Mouse (Mus musculus) NIH3T3 (cell line): Measurements from ENCODE around the gene Sash3.
A peak's percentile ranks its signal among the peaks of the same experiment; 100 is the strongest.

Experiments
- DNase-seq: peaks from one replicate; pipeline ENCODE4 v3.0.0-alpha.2; 2012; ENCODE audit warnings: low read depth

Sash3 gene

GRCm38 (mm10) chrX:48141481-48141880, 4.8 kb upstream of the Sash3 start:
- DNase-seq, result no peak

GRCm38 (mm10) chrX:48143415-48144335, 2.6 kb upstream of the Sash3 start:
- no peak for DNase-seq

- DNase-seq, result no peak
Observed at GRCm38 (mm10) chrX:48147226-48147625, 990 bp downstream of the Sash3 start.

GRCm38 (mm10) chrX:48147741-48148186, 1.5 kb downstream of the Sash3 start:
- DNase-seq, result no peak

- DNase-seq, result no peak
Observed at GRCm38 (mm10) chrX:48152106-48152505, 5.9 kb downstream of the Sash3 start.

- no peak for DNase-seq
Observed at GRCm38 (mm10) chrX:48153414-48153813, 7.2 kb downstream of the Sash3 start.

- no peak for DNase-seq
Observed at GRCm38 (mm10) chrX:48153949-48154348, 7.7 kb downstream of the Sash3 start.

GRCm38 (mm10) chrX:48155489-48155888, 9.3 kb downstream of the Sash3 start:
- no peak for DNase-seq

GRCm38 (mm10) chrX:48157396-48157795, 11.2 kb downstream of the Sash3 start:
- no peak for DNase-seq

- peak; percentile 5 for DNase-seq
Observed at GRCm38 (mm10) chrX:48158229-48158919, 12.1 kb downstream of the Sash3 start.

- DNase-seq, result no peak
Observed at GRCm38 (mm10) chrX:48169892-48170291, 23.7 kb downstream of the Sash3 start.

- no peak for DNase-seq
Observed at GRCm38 (mm10) chrX:48170368-48170767, 24.1 kb downstream of the Sash3 start.

GRCm38 (mm10) chrX:48181844-48182243, 35.6 kb downstream of the Sash3 start:
- no peak for DNase-seq

GRCm38 (mm10) chrX:48184703-48185102, 38.5 kb downstream of the Sash3 start:
- no peak for DNase-seq

GRCm38 (mm10) chrX:48191261-48191660, 45.0 kb downstream of the Sash3 start:
- no peak for DNase-seq

GRCm38 (mm10) chrX:48193235-48194152, 47.3 kb downstream of the Sash3 start:
- DNase-seq, result no peak

GRCm38 (mm10) chrX:48197856-48198255, 51.6 kb downstream of the Sash3 start:
- no peak for DNase-seq

- DNase-seq, result no peak
Observed at GRCm38 (mm10) chrX:48199026-48199425, 52.8 kb downstream of the Sash3 start.

- DNase-seq, result no peak
Observed at GRCm38 (mm10) chrX:48200699-48201098, 54.5 kb downstream of the Sash3 start.

- DNase-seq, result no peak
Observed at GRCm38 (mm10) chrX:48201973-48202372, 55.7 kb downstream of the Sash3 start.

GRCm38 (mm10) chrX:48202436-48202835, 56.2 kb downstream of the Sash3 start:
- DNase-seq, result no peak

- DNase-seq, result no peak
Observed at GRCm38 (mm10) chrX:48202995-48203394, 56.8 kb downstream of the Sash3 start.
